Mouse (Mus musculus): ENCODE results near the gene Tor4a. TPM values are rescaled to one million over a fixed set of nuclear protein-coding genes. Genes with fewer than 3 reads are reported as not detected.

Gene Tor4a
- polyA plus RNA-seq, 1 experiment from 2014 or later = 7.7 TPM

GRCm38 (mm10) chr2:25234050-25234449, 37.4 kb upstream of the Tor4a start, which contains the start of gene Slc34a3:
Gene Slc34a3 (minus strand): TSS chr2:25234364.
- no peaks in the 10 kb centered on the region for H3K9me3 ChIP-seq
- no peak for DNase-seq (ENCODE audit: low spot score)
- H3K27me3 ChIP-seq (ENCODE audit: insufficient read depth, poor library complexity, severe bottlenecking) = peaks cover 82% of the 10 kb centered on the region
- no peak within 1 kb of the TSS for H3K27ac ChIP-seq
- H3K4me3 ChIP-seq = no peak within 1 kb of the TSS
- no peaks in the 10 kb centered on the region for H3K36me3 ChIP-seq
- WGBS = 80% methylated on average over 3 of the region's 3 CpGs
- H3K4me1 ChIP-seq = peaks cover 7% of the 10 kb centered on the region

GRCm38 (mm10) chr2:25233421-25233820, 36.7 kb upstream of the Tor4a start:
- Histone ChIP-seq H3K4me3 (no peak overlapping the region), H3K27me3 (ENCODE audit: insufficient read depth, poor library complexity, severe bottlenecking) (peaks cover 83% of the 10 kb centered on the region), H3K9me3 (no peaks in the 10 kb centered on the region), H3K27ac (no peak overlapping the region), H3K4me1 (peaks cover 14% of the 10 kb centered on the region), H3K36me3 (no peaks in the 10 kb centered on the region)
- WGBS = 71% methylated on average over 4 of the region's 4 CpGs
- no peak for DNase-seq (ENCODE audit: low spot score)

- peaks cover 67% of the 10 kb centered on the region for H3K27me3 ChIP-seq (ENCODE audit: insufficient read depth, poor library complexity, severe bottlenecking)
- DNase-seq (ENCODE audit: low spot score) = no peak
Measured at GRCm38 (mm10) chr2:25231038-25231437, 34.4 kb upstream of the Tor4a start.

GRCm38 (mm10) chr2:25230581-25230980, 33.9 kb upstream of the Tor4a start:
- Histone ChIP-seq H3K27me3 (ENCODE audit: insufficient read depth, poor library complexity, severe bottlenecking) (peaks cover 63% of the 10 kb centered on the region), H3K9me3 (no peaks in the 10 kb centered on the region), H3K4me3 (no peak overlapping the region), H3K4me1 (peaks cover 20% of the 10 kb centered on the region), H3K27ac (no peak overlapping the region), H3K36me3 (no peaks in the 10 kb centered on the region)
- WGBS = 80% methylated on average over 7 of the region's 7 CpGs
- no peak for DNase-seq (ENCODE audit: low spot score)

More at GRCm38 (mm10) chr2:25231038-25231437, 34.4 kb upstream of the Tor4a start:
- H3K4me1 ChIP-seq = peaks cover 18% of the 10 kb centered on the region
- H3K36me3 ChIP-seq = no peaks in the 10 kb centered on the region
- no peak overlapping the region for H3K27ac ChIP-seq
- H3K4me3 ChIP-seq = no peak overlapping the region
- no peaks in the 10 kb centered on the region for H3K9me3 ChIP-seq
- WGBS = 57% methylated on average over 12 of the region's 12 CpGs

GRCm38 (mm10) chr2:25229582-25229981, 32.9 kb upstream of the Tor4a start:
- Histone ChIP-seq H3K9me3 (no peaks in the 10 kb centered on the region), H3K4me3 (no peak overlapping the region), H3K27me3 (ENCODE audit: insufficient read depth, poor library complexity, severe bottlenecking) (peaks cover 54% of the 10 kb centered on the region), H3K4me1 (peaks cover 25% of the 10 kb centered on the region), H3K27ac (no peak overlapping the region), H3K36me3 (no peaks in the 10 kb centered on the region)
- WGBS = 82% methylated on average over 5 of the region's 5 CpGs
- no peak for DNase-seq (ENCODE audit: low spot score)

GRCm38 (mm10) chr2:25228995-25229530, 32.4 kb upstream of the Tor4a start:
- Histone ChIP-seq H3K27ac (peak overlapping the region; percentile 42), H3K4me3 (no peak overlapping the region; the same call in 1 of the 2 replicates), H3K27me3 (ENCODE audit: insufficient read depth, poor library complexity, severe bottlenecking) (peaks cover 49% of the 10 kb centered on the region), H3K36me3 (no peaks in the 10 kb centered on the region), H3K4me1 (peaks cover 25% of the 10 kb centered on the region), H3K9me3 (no peaks in the 10 kb centered on the region)
- DNase-seq (ENCODE audit: low spot score) = no peak
- 65% methylated on average over 6 of the region's 6 CpGs for WGBS

GRCm38 (mm10) chr2:25228431-25228889, 31.8 kb upstream of the Tor4a start:
- peak overlapping the region; percentile 42 for H3K27ac ChIP-seq
- H3K4me1 ChIP-seq = peaks cover 29% of the 10 kb centered on the region
- H3K36me3 ChIP-seq = no peaks in the 10 kb centered on the region
- 2% methylated on average over 7 of the region's 7 CpGs for WGBS
- DNase-seq (ENCODE audit: low spot score) = peak; percentile 94
- H3K9me3 ChIP-seq = no peaks in the 10 kb centered on the region
- peak overlapping the region; percentile 43 for H3K4me3 ChIP-seq
- peaks cover 43% of the 10 kb centered on the region for H3K27me3 ChIP-seq (ENCODE audit: insufficient read depth, poor library complexity, severe bottlenecking)

GRCm38 (mm10) chr2:25227406-25227805, 30.7 kb upstream of the Tor4a start:
- H3K4me3 ChIP-seq = no peak overlapping the region
- H3K9me3 ChIP-seq = no peaks in the 10 kb centered on the region
- H3K27me3 ChIP-seq (ENCODE audit: insufficient read depth, poor library complexity, severe bottlenecking) = peaks cover 32% of the 10 kb centered on the region
- no peak overlapping the region for H3K27ac ChIP-seq
- peaks cover 33% of the 10 kb centered on the region for H3K4me1 ChIP-seq
- 88% methylated on average over 4 of the region's 4 CpGs for WGBS
- no peak for DNase-seq (ENCODE audit: low spot score)
- H3K36me3 ChIP-seq = peaks cover 6% of the 10 kb centered on the region; the same call in 1 of the 2 replicates

GRCm38 (mm10) chr2:25226864-25227263, 30.2 kb upstream of the Tor4a start:
- Histone ChIP-seq H3K9me3 (no peaks in the 10 kb centered on the region), H3K4me1 (peaks cover 34% of the 10 kb centered on the region), H3K27ac (peak overlapping the region; percentile 42), H3K27me3 (ENCODE audit: insufficient read depth, poor library complexity, severe bottlenecking) (peaks cover 27% of the 10 kb centered on the region), H3K36me3 (peaks cover 11% of the 10 kb centered on the region), H3K4me3 (no peak overlapping the region)
- 78% methylated on average over 5 of the region's 5 CpGs for WGBS
- DNase-seq (ENCODE audit: low spot score) = no peak

- Histone ChIP-seq H3K36me3 (peaks cover 17% of the 10 kb centered on the region), H3K4me3 (peak overlapping the region; percentile 82), H3K9me3 (no peaks in the 10 kb centered on the region), H3K27me3 (ENCODE audit: insufficient read depth, poor library complexity, severe bottlenecking) (peaks cover 17% of the 10 kb centered on the region), H3K27ac (peak overlapping the region; percentile 90), H3K4me1 (peaks cover 38% of the 10 kb centered on the region)
- 80% methylated on average over 8 of the region's 8 CpGs for WGBS
- DNase-seq (ENCODE audit: low spot score) = no peak
Measured at GRCm38 (mm10) chr2:25225811-25226379, 29.2 kb upstream of the Tor4a start.

GRCm38 (mm10) chr2:25224766-25225752, 28.4 kb upstream of the Tor4a start:
- 2% methylated on average over 39 of the region's 41 CpGs for WGBS
- Histone ChIP-seq H3K4me3 (peak overlapping the region; percentile 82), H3K36me3 (peaks cover 17% of the 10 kb centered on the region), H3K4me1 (peaks cover 38% of the 10 kb centered on the region), H3K9me3 (no peaks in the 10 kb centered on the region), H3K27ac (peak overlapping the region; percentile 90), H3K27me3 (ENCODE audit: insufficient read depth, poor library complexity, severe bottlenecking) (peaks cover 9% of the 10 kb centered on the region; the same call in 1 of the 2 replicates)
- DNase-seq (ENCODE audit: low spot score) = peak; percentile 100

- 0% methylated on average over 17 of the region's 17 CpGs for WGBS
- Histone ChIP-seq H3K9me3 (no peaks in the 10 kb centered on the region), H3K4me1 (peaks cover 38% of the 10 kb centered on the region), H3K4me3 (peak within 1 kb of the TSS; percentile 82), H3K36me3 (peaks cover 17% of the 10 kb centered on the region), H3K27me3 (ENCODE audit: insufficient read depth, poor library complexity, severe bottlenecking) (0 out of 2 replicates have a peak, but pooled peaks cover 3% of the 10 kb centered on the region), H3K27ac (peak within 1 kb of the TSS; percentile 93)
- no peak for DNase-seq (ENCODE audit: low spot score)
Measured at GRCm38 (mm10) chr2:25224492-25224765, 27.7 kb upstream of the Tor4a start, which contains the start of gene Tubb4b. Gene Tubb4b (minus strand): TSS chr2:25224702.
